In the genomic region with DNA sequence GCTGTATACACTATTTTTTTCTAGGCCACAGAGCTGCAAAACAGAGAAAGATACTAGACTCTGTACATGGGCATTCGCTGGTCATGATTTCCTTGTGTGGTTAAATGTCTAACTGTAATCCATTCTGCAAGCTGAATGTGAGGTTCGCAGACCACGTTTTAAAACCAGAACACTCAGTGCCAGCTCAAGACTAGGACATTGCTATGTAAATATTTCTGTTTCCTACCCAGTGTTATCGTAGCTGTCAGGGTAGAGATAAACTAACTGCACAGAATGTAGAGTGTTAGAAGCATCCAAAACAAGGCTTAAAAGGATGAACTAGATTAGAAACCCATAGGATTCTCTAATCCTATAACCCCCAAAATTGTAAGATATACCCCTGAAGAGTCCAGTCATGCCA, we compare ENCODE assay signal across 33 mouse cellular contexts.
DNase-seq lines count a peak whose midpoint lies in the region; ATAC-seq and TF ChIP-seq lines count a peak whose summit lies in the region.
"Had no signal": no experiment of that assay in that cellular context is flagged by ENCODE, and none has a peak within 500 bp of the region (broad histone marks: within the 10 kb centered on the region; RNA-seq: fewer than 3 reads in every experiment).

No protein-coding gene starts in this region.

- H3K4me2 ChIP-seq in heart, embryonic 14.5 days (ENCODE audit: low read length) = no peak overlapping the region
- H3K4me2 ChIP-seq in lung, embryonic 14.5 days = no peak overlapping the region
- no peak overlapping the region for H3K4me2 ChIP-seq in stomach, embryonic 16.5 days (ENCODE audit: low read depth, low read length)
- H3K4me2 ChIP-seq: embryonic facial prominence, embryonic 13.5 days; forebrain, embryonic 15.5 days; hindbrain, embryonic 15.5 days; limb, embryonic 12.5 days; liver, embryonic 15.5 days; midbrain, embryonic 12.5 days; neural tube, embryonic 12.5 days had no signal

- intact Hi-C loops in heart, postnatal 25 days (cut with DNase I) = no loop called here

- no peaks in the 10 kb centered on the region for H3K36me3 ChIP-seq in heart, embryonic 14.5 days (ENCODE audit: control insufficient read depth, insufficient read depth, low read length)
- H3K36me3 ChIP-seq in lung, embryonic 14.5 days (ENCODE audit: insufficient read depth) = no peaks in the 10 kb centered on the region
- no peaks in the 10 kb centered on the region for H3K36me3 ChIP-seq in stomach, embryonic 16.5 days (ENCODE audit: control insufficient read depth, insufficient read depth, low read length)
- H3K36me3 ChIP-seq: embryonic facial prominence, embryonic 13.5 days; forebrain, embryonic 10.5 days; forebrain, embryonic 15.5 days; hindbrain, embryonic 10.5 days; hindbrain, embryonic 15.5 days; limb, embryonic 12.5 days; liver, embryonic 15.5 days; midbrain, embryonic 12.5 days; neural tube, embryonic 12.5 days had no signal

- ATAC-seq in heart, embryonic 14.5 days (ENCODE audit: insufficient number of reproducible peaks, insufficient read depth, low FRiP score, low read depth) = peak; percentile 59; the same call in 1 of the 2 replicates
- ATAC-seq in lung, embryonic 14.5 days (ENCODE audit: insufficient read depth) = peak; percentile 68; the same call in 1 of the 2 replicates
- ATAC-seq in stomach, embryonic 16.5 days (ENCODE audit: insufficient read depth, low FRiP score) = peak; percentile 40; the same call in 1 of the 2 replicates
- ATAC-seq: activated CD4-positive, CD25-positive, alpha-beta regulatory T cell, adult 4 months; forebrain, embryonic 15.5 days had no signal

- no peaks in the 10 kb centered on the region for H3K9me3 ChIP-seq in heart, embryonic 14.5 days (ENCODE audit: control insufficient read depth, low read length)
- H3K9me3 ChIP-seq in lung, embryonic 14.5 days (ENCODE audit: low read depth, low read length) = no peaks in the 10 kb centered on the region
- no peaks in the 10 kb centered on the region for H3K9me3 ChIP-seq in stomach, embryonic 16.5 days (replicated peaks; ENCODE audit: control insufficient read depth, low read length)
- H3K9me3 ChIP-seq: embryonic facial prominence, embryonic 13.5 days; forebrain, embryonic 10.5 days; forebrain, embryonic 15.5 days; hindbrain, embryonic 10.5 days; hindbrain, embryonic 15.5 days; limb, embryonic 12.5 days; liver, embryonic 15.5 days; midbrain, embryonic 12.5 days; neural tube, embryonic 12.5 days had no signal

- TF ChIP-seq CTCF in lung, embryonic 14.5 days (IDR thresholded peaks at IDR 0.05; ENCODE audit: low read depth) = no peak

- DNase-seq in heart, postnatal 25 days (ENCODE audit: low spot score) = no peak
- DNase-seq in lung, embryonic 14.5 days = peak; percentile 57
- no peak for DNase-seq in lung, postnatal 25 days (ENCODE audit: low spot score)
- DNase-seq in yolk sac, embryonic 10.5 days (ENCODE audit: low spot score) = peak; percentile 42
- DNase-seq: adrenal gland, adult 2 months; adrenal gland, postnatal 36 days; B cell, adult 2 months; cerebellum, adult 18-20 months; cerebellum, postnatal 10 days; gastrocnemius, postnatal 25 days; kidney, adult 11 months; kidney, postnatal 14 days; layer of hippocampus, adult 9-11 months; lung, postnatal 4 days; right cerebral cortex, adult 18-20 months; spleen, adult 18-20 months; thymus, adult 2 months; thymus, postnatal 36 days had no signal

- no peak overlapping the region for H3K4me3 ChIP-seq in heart, embryonic 14.5 days (ENCODE audit: control insufficient read depth in 1 of 2, insufficient read depth in 1 of 2, low read depth in 1 of 2, low read length in 2 of 2)
- H3K4me3 ChIP-seq in lung, embryonic 14.5 days (ENCODE audit: low read depth, low read length) = no peak overlapping the region
- H3K4me3 ChIP-seq in stomach, embryonic 16.5 days (replicated peaks; ENCODE audit: low read length) = no peak overlapping the region
- H3K4me3 ChIP-seq: embryonic facial prominence, embryonic 13.5 days; forebrain, embryonic 10.5 days; forebrain, embryonic 15.5 days; hindbrain, embryonic 10.5 days; hindbrain, embryonic 15.5 days; left cerebral cortex, adult 2 months; limb, embryonic 12.5 days; liver, embryonic 15.5 days; megakaryocyte, embryonic 14.5 days; midbrain, embryonic 12.5 days; myocyte; neural tube, embryonic 12.5 days had no signal

- WGBS in heart, embryonic 14.5 days = 17% methylated on average over 4 of the region's 4 CpGs
- WGBS in lung, embryonic 14.5 days = 18% methylated on average over 4 of the region's 4 CpGs
- WGBS in stomach, embryonic 16.5 days = 29% methylated on average over 4 of the region's 4 CpGs

- H3K4me1 ChIP-seq in heart, embryonic 14.5 days (ENCODE audit: control insufficient read depth in 2 of 2, insufficient read depth in 2 of 2, low read length in 2 of 2) = peaks cover 2 to 11% of the 10 kb centered on the region in 2 experiments; a peak in 2 of 4 replicates
- no peaks in the 10 kb centered on the region for H3K4me1 ChIP-seq in lung, embryonic 14.5 days (ENCODE audit: insufficient read depth)
- H3K4me1 ChIP-seq in stomach, embryonic 16.5 days (ENCODE audit: control insufficient read depth, insufficient read depth, low read length) = 0 out of 2 replicates have a peak, but pooled peaks cover 2% of the 10 kb centered on the region
- H3K4me1 ChIP-seq: embryonic facial prominence, embryonic 13.5 days; forebrain, embryonic 10.5 days; hindbrain, embryonic 10.5 days; hindbrain, embryonic 15.5 days; limb, embryonic 12.5 days; liver, embryonic 15.5 days; megakaryocyte, embryonic 14.5 days; midbrain, embryonic 12.5 days; neural tube, embryonic 12.5 days had no signal

- no peak overlapping the region for H3K9ac ChIP-seq in heart, embryonic 14.5 days (ENCODE audit: low read length)
- H3K9ac ChIP-seq in lung, embryonic 14.5 days = no peak overlapping the region
- H3K9ac ChIP-seq in stomach, embryonic 16.5 days (ENCODE audit: low read length) = no peak overlapping the region
- H3K9ac ChIP-seq: embryonic facial prominence, embryonic 13.5 days; forebrain, embryonic 15.5 days; hindbrain, embryonic 15.5 days; limb, embryonic 12.5 days; liver, embryonic 15.5 days; midbrain, embryonic 12.5 days; neural tube, embryonic 12.5 days had no signal

- no peaks in the 10 kb centered on the region for H3K27me3 ChIP-seq in heart, embryonic 14.5 days (ENCODE audit: control insufficient read depth, insufficient read depth, low read length)
- no peaks in the 10 kb centered on the region for H3K27me3 ChIP-seq in lung, embryonic 14.5 days (ENCODE audit: insufficient read depth, low read length)
- no peaks in the 10 kb centered on the region for H3K27me3 ChIP-seq in stomach, embryonic 16.5 days (ENCODE audit: control insufficient read depth, insufficient read depth, low read length)
- H3K27me3 ChIP-seq: embryonic facial prominence, embryonic 13.5 days; forebrain, embryonic 15.5 days; hindbrain, embryonic 15.5 days; limb, embryonic 12.5 days; liver, embryonic 15.5 days; megakaryocyte, embryonic 14.5 days; midbrain, embryonic 12.5 days; neural tube, embryonic 12.5 days had no signal

- peak overlapping the region in 1 of 2 experiments; percentile 46; a peak in 2 of 4 replicates for H3K27ac ChIP-seq in heart, embryonic 14.5 days (replicated peaks in 1 of 2; ENCODE audit: control insufficient read depth in 1 of 2, insufficient read depth in 1 of 2, low read depth in 2 of 2, low read length in 2 of 2)
- H3K27ac ChIP-seq in lung, embryonic 14.5 days (ENCODE audit: low read depth) = peak overlapping the region; percentile 5; the same call in 1 of the 2 replicates
- no peak overlapping the region for H3K27ac ChIP-seq in stomach, embryonic 16.5 days (ENCODE audit: low read length)
- H3K27ac ChIP-seq: embryonic facial prominence, embryonic 13.5 days; forebrain, embryonic 10.5 days; forebrain, embryonic 15.5 days; hindbrain, embryonic 10.5 days; hindbrain, embryonic 15.5 days; left cerebral cortex, adult 2 months; limb, embryonic 12.5 days; liver, embryonic 15.5 days; midbrain, embryonic 12.5 days; neural tube, embryonic 12.5 days had no signal

Comparison
In these comparisons a context has a peak if more than half of its experiments do, and no peak if none do; other contexts are left out.
1. DNase-seq: peak in lung, embryonic 14.5 days (single experiment) and yolk sac, embryonic 10.5 days (single experiment); none in heart, postnatal 25 days (single experiment) and lung, postnatal 25 days (single experiment).
2. Peak in every context shown above with its lines, with median percentiles within 50 percentile points of each other: ATAC-seq.